Mouse (Mus musculus) c-Kit-positive CD71-positive TER-119-positive erythroid progenitor cells, embryonic 14.5 days (primary cell): Measurements from ENCODE around the gene Cfap58.

Experiments used
- DNase-seq: peaks from one replicate; pipeline ENCODE4 v3.0.0-alpha.2; 2013; ENCODE audit warnings: low spot score

Gene Cfap58

GRCm38 (mm10) chr19:47978109-47978701, 40.7 kb downstream of the Cfap58 start:
- no peak for DNase-seq

- no peak for DNase-seq
These were observed 42.0 kb downstream of the Cfap58 start for GRCm38 (mm10) chr19:47979446-47979845.

GRCm38 (mm10) chr19:47980241-47980640, 42.8 kb downstream of the Cfap58 start:
- DNase-seq: no peak

- DNase-seq: no peak
These were observed 48.2 kb downstream of the Cfap58 start for GRCm38 (mm10) chr19:47985606-47986213.

- DNase-seq: no peak
These were observed 50.5 kb downstream of the Cfap58 start for GRCm38 (mm10) chr19:47987986-47988385.

GRCm38 (mm10) chr19:47988456-47988855, 51.0 kb downstream of the Cfap58 start:
- DNase-seq: no peak

GRCm38 (mm10) chr19:47988880-47989574, 51.6 kb downstream of the Cfap58 start:
- no peak for DNase-seq

- no peak for DNase-seq
These were observed 52.1 kb downstream of the Cfap58 start for GRCm38 (mm10) chr19:47989575-47989891.

- no peak for DNase-seq
These were observed 63.8 kb downstream of the Cfap58 start for GRCm38 (mm10) chr19:48001240-48001639.

GRCm38 (mm10) chr19:48001774-48002173, 64.3 kb downstream of the Cfap58 start:
- DNase-seq: no peak

- no peak for DNase-seq
These were observed 71.4 kb downstream of the Cfap58 start for GRCm38 (mm10) chr19:48008771-48009413.

- no peak for DNase-seq
These were observed 72.3 kb downstream of the Cfap58 start for GRCm38 (mm10) chr19:48009586-48010331.

GRCm38 (mm10) chr19:48020103-48020502, 82.6 kb downstream of the Cfap58 start:
- no peak for DNase-seq

GRCm38 (mm10) chr19:48021435-48021834, 84.0 kb downstream of the Cfap58 start:
- DNase-seq: no peak

GRCm38 (mm10) chr19:48022763-48023162, 85.3 kb downstream of the Cfap58 start:
- DNase-seq: no peak

- DNase-seq: no peak
These were observed 86.3 kb downstream of the Cfap58 start for GRCm38 (mm10) chr19:48023726-48024125.

- DNase-seq: no peak
These were observed 87.9 kb downstream of the Cfap58 start for GRCm38 (mm10) chr19:48025366-48025765.

GRCm38 (mm10) chr19:48026882-48027281, 89.4 kb downstream of the Cfap58 start:
- DNase-seq: no peak

GRCm38 (mm10) chr19:48039554-48039953, 102.1 kb downstream of the Cfap58 start:
- DNase-seq: no peak

GRCm38 (mm10) chr19:48047315-48047714, 109.8 kb downstream of the Cfap58 start:
- no peak for DNase-seq

GRCm38 (mm10) chr19:48049361-48049760, 111.9 kb downstream of the Cfap58 start:
- no peak for DNase-seq

GRCm38 (mm10) chr19:48063289-48063688, 125.8 kb downstream of the Cfap58 start:
- no peak for DNase-seq
